Mouse (Mus musculus) ovary, postnatal 36 days (tissue): Measurements from ENCODE around the gene 1700123O20Rik.
A peak's percentile ranks its signal among the peaks of the same experiment; 100 is the strongest.

Experiments used
- DNase-seq: peaks from one replicate; pipeline ENCODE4 v3.0.0; 2022; ENCODE audit warnings: low spot score, mixed read lengths

The 1700123O20Rik gene

GRCm38 (mm10) chr14:54686063-54686521, at the start of gene 1700123O20Rik:
Gene 1700123O20Rik, plus strand, starts transcription at chr14:54686216.
- DNase-seq, result no peak

GRCm38 (mm10) chr14:54636954-54637353, 49.1 kb upstream of the 1700123O20Rik start:
- DNase-seq, result no peak

GRCm38 (mm10) chr14:54638210-54638609, 47.8 kb upstream of the 1700123O20Rik start:
- no peak for DNase-seq

GRCm38 (mm10) chr14:54640121-54640520, 45.9 kb upstream of the 1700123O20Rik start:
- DNase-seq, result no peak

DNA sequence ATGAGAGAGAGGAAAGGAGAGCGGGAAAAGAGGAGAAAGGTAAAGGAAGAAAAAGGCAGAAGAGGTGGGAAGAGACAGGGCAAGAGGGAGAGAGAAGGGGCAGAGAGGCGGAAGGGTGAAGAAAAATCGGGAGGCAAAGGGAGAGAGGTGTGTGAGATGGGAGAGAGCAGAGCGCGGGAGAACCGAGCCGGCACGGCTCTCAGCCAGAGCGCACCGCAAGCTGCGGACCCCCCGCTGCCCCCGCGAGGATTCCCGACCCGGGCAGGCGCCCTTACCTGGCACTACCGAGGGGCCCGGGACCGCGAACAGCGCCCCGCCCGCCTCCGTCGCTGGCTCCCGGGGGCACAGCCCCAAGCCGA, 45.1 kb upstream of the 1700123O20Rik start, which contains the start of gene Gm17606:
Gm17606 (plus strand) TSS at position 7 of the 359 bp plus-strand sequence.
- DNase-seq, result no peak

DNA sequence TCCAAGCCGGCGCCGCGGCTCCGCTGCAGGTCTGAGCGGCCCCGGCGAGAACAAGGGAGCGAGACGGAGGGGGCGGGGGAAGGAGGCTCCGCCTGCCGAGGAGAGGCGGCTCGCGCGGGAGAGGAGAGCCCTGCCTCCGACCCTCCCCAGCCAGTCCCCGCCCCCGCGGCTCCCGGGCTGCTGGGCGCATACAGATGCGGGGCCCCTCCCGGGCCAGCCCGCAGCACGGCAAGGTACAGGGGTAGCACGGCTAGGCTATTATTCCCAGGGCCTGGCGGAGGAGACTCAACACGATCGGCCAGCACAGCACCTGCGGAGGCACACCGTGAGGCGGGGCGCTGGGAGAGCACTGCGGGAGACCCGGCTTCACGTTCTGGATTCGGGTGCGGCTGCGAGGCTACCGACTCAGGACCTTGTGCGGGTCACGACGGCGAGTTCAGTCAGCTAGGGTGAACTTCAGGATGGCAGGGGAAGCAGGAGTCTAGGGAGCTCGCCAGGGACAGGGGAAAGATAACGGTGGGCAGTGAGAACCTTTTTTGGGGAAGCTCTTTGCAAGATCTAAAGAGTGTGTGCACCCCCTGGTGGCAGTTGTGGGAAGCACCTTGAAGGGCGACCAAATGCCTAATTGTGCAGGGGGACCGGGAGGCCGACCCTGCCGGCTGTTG, 44.6 kb upstream of the 1700123O20Rik start, which contains the start of gene Cdh24:
Cdh24 (minus strand) TSS at position 60 of the 665 bp plus-strand sequence.
- DNase-seq, result peak; percentile 93

DNA sequence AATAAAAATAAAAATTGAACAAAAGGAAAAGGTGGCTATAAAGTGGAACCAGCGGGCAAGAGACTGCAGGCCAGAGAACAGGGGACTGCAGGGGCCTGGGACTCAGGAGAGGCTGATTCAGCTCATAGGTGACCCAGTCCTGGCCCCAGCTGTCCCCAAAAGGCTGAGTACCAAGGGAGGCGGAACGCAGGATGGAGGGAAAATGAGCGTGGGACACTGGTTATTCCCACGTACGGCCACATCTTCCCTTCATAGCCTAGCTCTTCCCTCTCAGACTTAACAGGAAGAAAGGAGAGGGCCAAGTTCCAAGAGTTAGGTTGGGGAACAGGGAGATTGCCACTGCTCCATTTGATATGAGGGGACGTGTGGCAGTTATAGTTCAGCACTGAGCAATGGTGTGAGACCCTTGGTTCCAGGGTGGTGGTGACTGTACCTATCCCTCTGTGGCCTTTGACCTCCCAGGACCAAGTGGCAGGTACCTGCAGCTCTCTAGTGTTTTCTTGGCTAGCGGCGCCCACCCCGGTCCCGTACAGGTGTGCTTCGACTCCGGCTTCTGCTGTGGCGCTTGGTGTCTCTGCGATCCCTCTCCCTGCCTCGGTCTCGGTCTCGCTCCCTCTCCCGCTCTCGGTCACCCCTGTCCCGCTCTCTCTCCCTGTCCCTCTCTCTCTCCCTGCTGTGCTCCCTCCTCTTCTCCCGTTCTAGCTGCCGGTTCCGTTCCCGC, 43.6 kb upstream of the 1700123O20Rik start:
- no peak for DNase-seq

- DNase-seq, result no peak
Measured at GRCm38 (mm10) chr14:54643011-54643410, 43.0 kb upstream of the 1700123O20Rik start.

- DNase-seq, result no peak
Measured at GRCm38 (mm10) chr14:54644294-54644693, 41.7 kb upstream of the 1700123O20Rik start.

DNA sequence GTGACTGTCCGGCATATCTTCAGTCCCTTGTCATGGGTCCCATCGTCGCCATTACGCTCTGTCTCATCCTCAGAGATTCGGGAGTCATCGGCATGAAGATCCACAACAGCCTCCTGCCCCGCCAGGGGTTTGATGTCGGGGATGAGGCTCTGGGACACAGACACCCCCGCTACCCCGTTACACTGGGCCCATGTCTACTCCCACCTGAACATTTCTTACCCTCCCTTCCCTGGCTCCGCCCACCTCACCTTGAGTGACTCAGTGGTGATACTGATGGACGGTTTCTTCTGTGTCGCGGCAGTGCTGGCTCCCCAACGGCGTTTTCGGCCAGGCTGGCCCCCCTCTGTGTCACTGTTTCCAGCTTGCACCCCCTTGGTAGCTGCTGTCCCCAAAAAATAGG, 39.6 kb upstream of the 1700123O20Rik start:
- no peak for DNase-seq

GRCm38 (mm10) chr14:54646898-54647636, 38.9 kb upstream of the 1700123O20Rik start:
- no peak for DNase-seq

GRCm38 (mm10) chr14:54647900-54648299, 38.1 kb upstream of the 1700123O20Rik start:
- no peak for DNase-seq

- DNase-seq, result peak; percentile 77
Measured at GRCm38 (mm10) chr14:54650621-54651454, 35.2 kb upstream of the 1700123O20Rik start.

GRCm38 (mm10) chr14:54651556-54651955, 34.5 kb upstream of the 1700123O20Rik start:
- DNase-seq, result no peak

DNA sequence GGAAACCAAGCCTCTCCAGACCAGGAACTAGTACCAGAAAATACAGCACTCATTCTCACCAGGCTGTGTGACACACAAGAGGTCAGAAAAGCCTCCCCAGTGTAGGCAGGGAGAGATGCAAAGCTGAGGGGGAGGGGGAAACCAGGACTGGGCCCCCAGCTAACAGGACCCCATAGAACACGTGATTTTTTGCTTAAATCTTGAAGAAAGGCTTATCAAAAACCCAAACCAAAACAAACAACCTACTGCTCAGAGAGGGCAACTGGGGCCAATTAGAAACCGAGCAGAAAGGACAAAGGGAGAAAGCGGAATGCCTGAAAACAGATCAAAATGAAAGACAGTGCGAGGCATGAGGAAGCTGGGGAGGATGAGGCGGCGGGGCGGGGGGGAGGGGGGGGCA, 33.2 kb upstream of the 1700123O20Rik start:
- DNase-seq, result no peak

GRCm38 (mm10) chr14:54653496-54653895, 32.5 kb upstream of the 1700123O20Rik start:
- DNase-seq, result peak; percentile 85

DNA sequence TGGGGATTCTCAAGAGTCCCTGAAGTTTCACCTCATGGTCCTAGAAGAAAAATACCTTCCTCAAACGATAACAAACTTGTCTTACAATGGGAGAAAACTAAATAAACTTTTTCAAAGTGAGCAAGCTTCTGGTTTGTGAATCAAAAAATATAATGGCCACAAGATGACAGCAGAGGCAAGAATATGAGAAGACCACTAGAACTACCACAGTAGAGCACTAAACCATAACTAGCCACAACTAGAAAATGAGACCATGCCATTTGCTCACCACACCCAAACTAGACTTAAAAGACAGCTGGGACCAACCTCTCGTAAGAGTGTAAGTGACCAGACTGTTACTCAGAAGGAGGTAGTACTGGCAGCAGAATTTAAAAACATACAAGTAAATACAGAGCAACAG, 26.0 kb upstream of the 1700123O20Rik start:
- DNase-seq, result no peak

- DNase-seq, result no peak
Measured at GRCm38 (mm10) chr14:54664477-54665222, 21.4 kb upstream of the 1700123O20Rik start.

DNA sequence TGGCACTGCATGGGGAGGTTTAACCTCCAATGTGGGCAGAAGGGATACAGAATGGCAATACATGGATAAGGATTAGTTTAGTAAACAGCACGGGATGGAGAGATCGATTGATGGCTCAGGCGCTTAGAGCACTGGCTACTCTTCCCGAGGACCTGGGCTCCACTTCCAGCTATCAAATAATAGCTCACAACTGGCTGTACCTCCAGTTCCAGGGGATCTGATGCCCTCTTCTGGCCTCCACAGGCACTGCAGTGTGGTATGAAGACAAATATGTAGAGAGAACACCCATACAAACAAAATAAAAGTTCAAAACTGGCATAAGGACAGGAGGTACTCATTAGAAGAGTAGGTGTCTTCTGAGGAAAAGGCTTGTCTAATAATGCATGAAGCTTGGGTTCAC, 16.6 kb upstream of the 1700123O20Rik start:
- DNase-seq, result peak; percentile 38

GRCm38 (mm10) chr14:54674317-54674716, 11.7 kb upstream of the 1700123O20Rik start:
- no peak for DNase-seq

- DNase-seq, result no peak
Measured at GRCm38 (mm10) chr14:54676290-54676689, 9.7 kb upstream of the 1700123O20Rik start.
